Comparison of ENCODE assay signal across 9 mouse cellular contexts in genomic region chr2:155135534-155135933, GRCm38 (mm10). TPM values are rescaled to one million over a fixed set of nuclear protein-coding genes. Genes with fewer than 3 reads are reported as not detected.
DNase-seq lines count a peak whose midpoint lies in the region; ATAC-seq lines count a peak whose summit lies in the region.
"Had no signal": no experiment of that assay in that cellular context is flagged by ENCODE, and none has a peak within 500 bp of the region (broad histone marks: within the 10 kb centered on the region; RNA-seq: fewer than 3 reads in every experiment).

No protein-coding gene starts in this region.

- peak overlapping the region; percentile 65 for H3K4me2 ChIP-seq in kidney, embryonic 15.5 days
- H3K4me2 ChIP-seq in midbrain, embryonic 15.5 days, result peak overlapping the region; percentile 65; the same call in 1 of the 2 replicates

- 83% methylated on average over 1 of the region's 1 CpGs for WGBS in kidney, embryonic 15.5 days
- 84% methylated on average over 1 of the region's 1 CpGs for WGBS in midbrain, embryonic 15.5 days

- no peaks in the 10 kb centered on the region for H3K9me3 ChIP-seq in kidney, embryonic 15.5 days (replicated peaks)
- no peaks in the 10 kb centered on the region for H3K9me3 ChIP-seq in midbrain, embryonic 15.5 days

- no peaks in the 10 kb centered on the region for H3K27me3 ChIP-seq in kidney, embryonic 15.5 days
- H3K27me3 ChIP-seq in midbrain, embryonic 15.5 days (replicated peaks), result no peaks in the 10 kb centered on the region

- peaks cover 21% of the 10 kb centered on the region for H3K4me1 ChIP-seq in kidney, embryonic 15.5 days
- peaks cover 25% of the 10 kb centered on the region for H3K4me1 ChIP-seq in midbrain, embryonic 15.5 days

- no peak for DNase-seq in kidney, postnatal 25 days
- no peak for DNase-seq in layer of hippocampus, adult 8-10 months (ENCODE audit: low spot score in 2 of 2)
- DNase-seq in adrenal gland, postnatal 25 days, result no peak
- DNase-seq in urinary bladder, adult 2 months (ENCODE audit: low spot score), result no peak
- DNase-seq: cerebellum, adult 2 months had no signal

- H3K4me3 ChIP-seq in kidney, embryonic 15.5 days (replicated peaks), result peak overlapping the region; percentile 10; the same call in 1 of the 2 replicates
- no peak overlapping the region for H3K4me3 ChIP-seq in midbrain, embryonic 15.5 days

- 0 out of 2 replicates have a peak overlapping the region, but pooled peaks have one; percentile 3 for H3K27ac ChIP-seq in kidney, embryonic 15.5 days
- no peak overlapping the region for H3K27ac ChIP-seq in midbrain, embryonic 15.5 days

- H3K9ac ChIP-seq in kidney, embryonic 15.5 days, result no peak overlapping the region
- no peak overlapping the region for H3K9ac ChIP-seq in midbrain, embryonic 15.5 days

- ATAC-seq in kidney, embryonic 15.5 days (replicated peaks; ENCODE audit: low FRiP score), result no peak
- ATAC-seq in common myeloid progenitor, adult 5-6 weeks (replicated peaks; ENCODE audit: low read depth, poor library complexity, severe bottlenecking), result 0 out of 2 replicates have a peak, but pooled peaks have one; percentile 12
- peak; percentile 34 for ATAC-seq in granulocyte monocyte progenitor cell, adult 5-6 weeks (replicated peaks; ENCODE audit: poor library complexity, severe bottlenecking)
- ATAC-seq in midbrain, embryonic 15.5 days (replicated peaks), result no peak

- H3K36me3 ChIP-seq in kidney, embryonic 15.5 days, result peaks cover 29% of the 10 kb centered on the region
- peaks cover 19% of the 10 kb centered on the region for H3K36me3 ChIP-seq in midbrain, embryonic 15.5 days (replicated peaks)

RNA-seq across cellular contexts. Expression of gene Itch, which starts 2.2 kb away (rescaled TPM):
- polyA plus RNA-seq in kidney, embryonic 15.5 days (2015; fragmentation: Nextera tagmentation; extraction: Ambion mirVana), result 60.9 and 63.1 TPM in 2 replicates
- total RNA-seq in common myeloid progenitor, adult 5-6 weeks (2017), result 48.2 and 64.5 TPM in 2 replicates
- 32.3 and 56.5 TPM in 2 replicates for total RNA-seq in granulocyte monocyte progenitor cell, adult 5-6 weeks (2014; fragmentation: Nextera tagmentation)
- total RNA-seq in granulocyte monocyte progenitor cell, adult 5-6 weeks (2017), result 54.5 and 63.5 TPM in 2 replicates
- 43.2 and 47.9 TPM in 2 replicates for polyA plus RNA-seq in midbrain, embryonic 15.5 days (2015; fragmentation: Nextera tagmentation; extraction: Ambion mirVana)
- total RNA-seq in layer of hippocampus, adult 8-10 months (2022), result 10 to 100 TPM; 49.5 to 73.0 (median 63.1) TPM
- total RNA-seq in adrenal gland, postnatal 25 days (2021), result 49.8 and 53.0 TPM in 2 replicates
- polyA plus RNA-seq in urinary bladder, adult 2 months (2012; rRNA removed), result 20.8 and 26.9 TPM in 2 replicates

Comparison
In these comparisons a context has a peak if more than half of its experiments do, and no peak if none do; other contexts are left out.
1. ATAC-seq: peak in common myeloid progenitor, adult 5-6 weeks (single experiment) and granulocyte monocyte progenitor cell, adult 5-6 weeks (single experiment); none in kidney, embryonic 15.5 days (single experiment) and midbrain, embryonic 15.5 days (single experiment).